Mouse (Mus musculus): ENCODE data around the gene Olfr1371.
A peak's percentile ranks its signal among the peaks of the same experiment; 100 is the strongest.
"Not testable (repeated sequence)": the region's sequence is repeated elsewhere in the genome, so short reads cannot be mapped to it uniquely, and the experiment has no call there.

Gene Olfr1371

GRCm38 (mm10) chr11:52223968-52224682 is 10.3 kb upstream of the Olfr1371 start:
- DNase-seq: peak; percentile 93

- DNase-seq: peak; percentile 24
Observed at GRCm38 (mm10) chr11:52222891-52223290, 9.1 kb upstream of the Olfr1371 start.

GRCm38 (mm10) chr11:52221921-52222320 is 8.1 kb upstream of the Olfr1371 start:
- DNase-seq: not testable (repeated sequence)

GRCm38 (mm10) chr11:52220282-52220681 is 6.5 kb upstream of the Olfr1371 start:
- peak; percentile 89 for DNase-seq

- not testable (repeated sequence) for DNase-seq
Observed at GRCm38 (mm10) chr11:52196496-52197023, 17.2 kb downstream of the Olfr1371 start.

GRCm38 (mm10) chr11:52180651-52181050 is 33.1 kb downstream of the Olfr1371 start:
- not testable (repeated sequence) for DNase-seq

- DNase-seq: peak; percentile 21
Observed at GRCm38 (mm10) chr11:52179897-52180296, 33.9 kb downstream of the Olfr1371 start.

- DNase-seq: no peak
Observed at GRCm38 (mm10) chr11:52168461-52168860, 45.3 kb downstream of the Olfr1371 start.

GRCm38 (mm10) chr11:52167901-52168302 is 45.9 kb downstream of the Olfr1371 start:
- peak; percentile 62 for DNase-seq

GRCm38 (mm10) chr11:52167126-52167525 is 46.7 kb downstream of the Olfr1371 start:
- DNase-seq: peak; percentile 58

- peak; percentile 76 for DNase-seq
Observed at GRCm38 (mm10) chr11:52163926-52164325, 49.9 kb downstream of the Olfr1371 start.

Measured in kidney, postnatal 10 days (tissue).